10 mouse cellular contexts compared by ENCODE assay signal in the genomic region with DNA sequence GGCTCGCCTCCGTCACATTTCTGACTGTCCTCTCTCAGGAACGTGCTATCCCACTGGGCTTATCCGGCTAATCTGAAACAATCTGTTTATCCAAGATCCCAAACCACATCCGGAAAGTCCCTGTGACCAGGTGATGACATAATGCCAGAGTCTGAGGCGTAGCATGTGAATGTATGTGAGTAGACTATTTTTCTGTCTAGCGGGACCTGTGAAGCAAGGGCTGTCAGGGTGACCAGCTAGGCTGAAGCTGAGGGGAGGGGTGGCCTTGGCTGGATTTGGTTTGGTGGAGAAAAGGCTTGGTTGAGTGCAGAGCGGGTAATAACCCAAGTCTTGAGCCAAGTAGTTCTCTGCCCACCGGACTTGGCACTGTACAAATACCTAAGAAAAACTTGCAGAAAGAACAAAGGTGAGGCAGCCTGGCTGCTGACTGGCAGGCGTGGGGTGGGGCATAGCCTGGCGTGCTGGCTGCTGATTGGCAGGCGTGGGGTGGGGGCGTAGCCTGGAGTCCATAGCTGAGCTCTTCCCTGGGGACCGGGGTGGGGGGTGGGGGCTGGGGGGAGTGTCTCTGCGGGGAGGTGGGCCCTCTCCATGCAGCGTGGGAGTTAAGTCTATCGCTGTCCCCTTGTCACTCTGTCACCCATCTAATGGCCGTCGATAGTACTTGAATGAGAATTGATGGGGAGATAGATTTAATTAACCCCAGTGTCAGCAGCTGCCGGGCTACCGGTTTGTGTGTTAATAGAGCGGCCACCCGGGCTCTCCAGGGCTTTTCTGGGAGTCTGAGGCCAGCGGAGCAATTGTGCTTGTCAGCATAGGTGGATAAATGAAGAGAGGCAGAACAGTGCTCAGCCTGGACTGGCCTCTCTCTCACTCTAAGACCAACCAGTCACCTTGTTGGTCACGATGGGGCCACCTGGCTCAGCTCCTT. TPM values are rescaled to one million over a fixed set of nuclear protein-coding genes. Genes with fewer than 3 reads are reported as not detected.
DNase-seq lines count a peak whose midpoint lies in the region; ATAC-seq and TF ChIP-seq lines count a peak whose summit lies in the region.
"Had no signal": no experiment of that assay in that cellular context is flagged by ENCODE, and none has a peak within 500 bp of the region (broad histone marks: within the 10 kb centered on the region; RNA-seq: fewer than 3 reads in every experiment).

No protein-coding gene starts in this region.

- DNase-seq in heart, adult 2 months: no peak
- peak; percentile 79 for DNase-seq in embryonic facial prominence, embryonic 10.5 days (ENCODE audit: low spot score)
- DNase-seq in left cerebral cortex, adult 11 months (ENCODE audit: low spot score): no peak
- DNase-seq in left cerebral cortex, postnatal 36 days (ENCODE audit: low spot score in 2 of 2): no peak
- DNase-seq in cerebellum, postnatal 25 days: no peak
- DNase-seq: thymus, postnatal 14 days had no signal

- ATAC-seq in heart, embryonic 14.5 days (ENCODE audit: insufficient number of reproducible peaks, insufficient read depth, low FRiP score, low read depth): no peak
- ATAC-seq in intestine, embryonic 15.5 days: peak; percentile 82
- peak; percentile 89 for ATAC-seq in midbrain, embryonic 16.5 days

- H3K27ac ChIP-seq in heart, embryonic 14.5 days (replicated peaks in 1 of 2; ENCODE audit: control insufficient read depth in 1 of 2, insufficient read depth in 1 of 2, low read depth in 2 of 2, low read length in 2 of 2): no peak overlapping the region
- no peak overlapping the region for H3K27ac ChIP-seq in heart, adult 2 months
- H3K27ac ChIP-seq in embryonic facial prominence, embryonic 10.5 days (replicated peaks): peak overlapping the region; percentile 70
- H3K27ac ChIP-seq in intestine, embryonic 15.5 days: no peak overlapping the region
- peak overlapping the region; percentile 10; the same call in 1 of the 2 replicates for H3K27ac ChIP-seq in midbrain, embryonic 16.5 days (ENCODE audit: low read length)

- peak overlapping the region; percentile 51 for H3K4me2 ChIP-seq in heart, embryonic 14.5 days (ENCODE audit: low read length)
- peak overlapping the region; percentile 36; the same call in 1 of the 2 replicates for H3K4me2 ChIP-seq in intestine, embryonic 15.5 days (replicated peaks)
- peak overlapping the region; percentile 45 for H3K4me2 ChIP-seq in midbrain, embryonic 16.5 days (ENCODE audit: low read length)

- no peaks in the 10 kb centered on the region for H3K27me3 ChIP-seq in heart, embryonic 14.5 days (ENCODE audit: control insufficient read depth, insufficient read depth, low read length)
- H3K27me3 ChIP-seq in heart, adult 2 months (ENCODE audit: control insufficient read depth, insufficient read depth, low read length): peaks cover 2% of the 10 kb centered on the region; the same call in 1 of the 2 replicates
- H3K27me3 ChIP-seq in embryonic facial prominence, embryonic 10.5 days (replicated peaks; ENCODE audit: low read depth, poor library complexity, severe bottlenecking): peaks cover 28% of the 10 kb centered on the region
- H3K27me3 ChIP-seq in intestine, embryonic 15.5 days (replicated peaks): no peaks in the 10 kb centered on the region
- no peaks in the 10 kb centered on the region for H3K27me3 ChIP-seq in midbrain, embryonic 16.5 days (ENCODE audit: control insufficient read depth, insufficient read depth, low read depth, low read length)

- TF ChIP-seq POLR2A in heart, adult 2 months (IDR thresholded peaks at IDR 0.05; ENCODE audit: insufficient read depth, low read depth, low read length): no peak

- H3K36me3 ChIP-seq in heart, embryonic 14.5 days (ENCODE audit: control insufficient read depth, insufficient read depth, low read length): no peaks in the 10 kb centered on the region
- H3K36me3 ChIP-seq in heart, adult 2 months (ENCODE audit: control insufficient read depth, insufficient read depth, low read length): no peaks in the 10 kb centered on the region
- no peaks in the 10 kb centered on the region for H3K36me3 ChIP-seq in embryonic facial prominence, embryonic 10.5 days (replicated peaks)
- no peaks in the 10 kb centered on the region for H3K36me3 ChIP-seq in intestine, embryonic 15.5 days
- no peaks in the 10 kb centered on the region for H3K36me3 ChIP-seq in midbrain, embryonic 16.5 days (ENCODE audit: control insufficient read depth, insufficient read depth, low read length)

- H3K79me2 ChIP-seq in heart, adult 2 months (replicated peaks; ENCODE audit: control insufficient read depth, insufficient read depth, low read length): no peaks in the 10 kb centered on the region

- H3K9ac ChIP-seq in heart, embryonic 14.5 days (ENCODE audit: low read length): no peak overlapping the region
- no peak overlapping the region for H3K9ac ChIP-seq in heart, adult 2 months (ENCODE audit: low read depth, low read length)
- H3K9ac ChIP-seq in intestine, embryonic 15.5 days: no peak overlapping the region
- no peak overlapping the region; the same call in 1 of the 2 replicates for H3K9ac ChIP-seq in midbrain, embryonic 16.5 days (ENCODE audit: low read depth, low read length)

- no peaks in the 10 kb centered on the region for H3K9me3 ChIP-seq in heart, embryonic 14.5 days (ENCODE audit: control insufficient read depth, low read length)
- no peaks in the 10 kb centered on the region for H3K9me3 ChIP-seq in embryonic facial prominence, embryonic 10.5 days
- H3K9me3 ChIP-seq in intestine, embryonic 15.5 days: no peaks in the 10 kb centered on the region
- H3K9me3 ChIP-seq in midbrain, embryonic 16.5 days (replicated peaks; ENCODE audit: control insufficient read depth, low read length, poor library complexity, severe bottlenecking): no peaks in the 10 kb centered on the region

- TF ChIP-seq EP300 in heart, adult 2 months (IDR thresholded peaks at IDR 0.05; ENCODE audit: insufficient read depth, low read depth, low read length): no peak

- no peak for TF ChIP-seq CTCF in heart, adult 2 months (IDR thresholded peaks at IDR 0.05)

- no peak overlapping the region for H3K4me3 ChIP-seq in heart, embryonic 14.5 days (ENCODE audit: control insufficient read depth in 1 of 2, insufficient read depth in 1 of 2, low read depth in 1 of 2, low read length in 2 of 2)
- no peak overlapping the region for H3K4me3 ChIP-seq in heart, adult 2 months
- peak overlapping the region; percentile 48 for H3K4me3 ChIP-seq in embryonic facial prominence, embryonic 10.5 days
- H3K4me3 ChIP-seq in intestine, embryonic 15.5 days (replicated peaks): no peak overlapping the region
- H3K4me3 ChIP-seq in midbrain, embryonic 16.5 days (ENCODE audit: low read depth, low read length): no peak overlapping the region

- 25% methylated on average over 25 of the region's 25 CpGs for WGBS in heart, embryonic 14.5 days
- WGBS in heart, adult 2 months: 37% methylated on average over 25 of the region's 25 CpGs
- 26% methylated on average over 25 of the region's 25 CpGs for WGBS in embryonic facial prominence, embryonic 10.5 days
- 26% methylated on average over 25 of the region's 25 CpGs for WGBS in intestine, embryonic 15.5 days
- 19% methylated on average over 25 of the region's 25 CpGs for WGBS in midbrain, embryonic 16.5 days

- intact Hi-C loops in heart, adult 2 months (cut with DNase I): no loop called here
- intact Hi-C loops in left cerebral cortex, postnatal 36 days (cut with DNase I): no loop called here

- H3K4me1 ChIP-seq in heart, embryonic 14.5 days (ENCODE audit: control insufficient read depth in 2 of 2, insufficient read depth in 2 of 2, low read length in 2 of 2): peaks cover 7 to 11% of the 10 kb centered on the region in 2 experiments; a peak in 2 of 4 replicates
- H3K4me1 ChIP-seq in heart, adult 2 months (ENCODE audit: control insufficient read depth, insufficient read depth, low read length): no peaks in the 10 kb centered on the region
- H3K4me1 ChIP-seq in embryonic facial prominence, embryonic 10.5 days: peaks cover 35% of the 10 kb centered on the region
- H3K4me1 ChIP-seq in intestine, embryonic 15.5 days (replicated peaks): no peaks in the 10 kb centered on the region
- H3K4me1 ChIP-seq in midbrain, embryonic 16.5 days (ENCODE audit: control insufficient read depth, insufficient read depth, low read length): peaks cover 6% of the 10 kb centered on the region

RNA-seq across cellular contexts. Expression of gene Unc5b, which starts 54.2 kb away (rescaled TPM):
- polyA plus RNA-seq in heart, embryonic 14.5 days (2014; fragmentation: Nextera tagmentation; extraction: Ambion mirVana): 11.5 and 13.3 TPM in 2 replicates
- total RNA-seq in heart, adult 2 months (2021): 10 to 100 TPM; 11.0 to 12.6 TPM
- polyA plus RNA-seq in heart, adult 2 months (2012; rRNA removed): 12.2 and 15.0 TPM in 2 replicates
- 6.0 and 7.2 TPM in 2 replicates for polyA plus RNA-seq in embryonic facial prominence, embryonic 10.5 days (2016; fragmentation: Nextera tagmentation; extraction: Ambion mirVana)
- 4.6 and 5.1 TPM in 2 replicates for polyA plus RNA-seq in intestine, embryonic 15.5 days (2015; fragmentation: Nextera tagmentation; extraction: Ambion mirVana)
- 2.0 and 2.4 TPM in 2 replicates for polyA plus RNA-seq in midbrain, embryonic 16.5 days (2015; fragmentation: Nextera tagmentation; extraction: Ambion mirVana)
- 10 to 100 TPM in 1 of 2 experiments, 1 to 10 TPM in 1; 9.7 to 13.5 TPM for total RNA-seq in left cerebral cortex, postnatal 36 days (2021)
- total RNA-seq: megakaryocyte-erythroid progenitor cell, adult 5-6 weeks had no signal

Comparison
In these comparisons a context has a peak if more than half of its experiments do, and no peak if none do; other contexts are left out.
1. H3K27ac ChIP-seq: peak in embryonic facial prominence, embryonic 10.5 days (single experiment) and midbrain, embryonic 16.5 days (single experiment); none in heart, embryonic 14.5 days (0 of 2), heart, adult 2 months (single experiment) and intestine, embryonic 15.5 days (single experiment).
2. Peak in every context shown above with its lines, with median percentiles within 50 percentile points of each other: H3K4me2 ChIP-seq.